Mouse (Mus musculus) heart, postnatal 0 days (tissue): ENCODE measurements at regions not wholly inside any gene's neighbourhood (a gene's known extent, or its start where the extent isn't known, plus 50 kb on each side); places are given as distances from the start of the nearest gene placed in this dataset.

Experiments used
- CTCF ChIP-seq: IDR thresholded peaks from 2 replicates; pipeline ENCODE4 v1.5.1; 2016; ENCODE audit warnings: antibody characterized with exemption, control low read depth, low read depth
- EP300 ChIP-seq: IDR thresholded peaks from 2 replicates; pipeline ENCODE4 v1.6.1; 2016; ENCODE audit warnings: antibody characterized with exemption, low read depth

GRCm38 (mm10) chr15:94112801-94113200 lies 352.4 kb downstream of the Adamts20 start:
- TF ChIP-seq CTCF (no peak), EP300 (no peak)
